Mouse (Mus musculus): ENCODE measurements around the gene Eri3. TPM values are rescaled to one million over a fixed set of nuclear protein-coding genes. Genes with fewer than 3 reads are reported as not detected.

The Eri3 gene
- polyA plus RNA-seq, 1 experiment = 97.2 TPM

DNA sequence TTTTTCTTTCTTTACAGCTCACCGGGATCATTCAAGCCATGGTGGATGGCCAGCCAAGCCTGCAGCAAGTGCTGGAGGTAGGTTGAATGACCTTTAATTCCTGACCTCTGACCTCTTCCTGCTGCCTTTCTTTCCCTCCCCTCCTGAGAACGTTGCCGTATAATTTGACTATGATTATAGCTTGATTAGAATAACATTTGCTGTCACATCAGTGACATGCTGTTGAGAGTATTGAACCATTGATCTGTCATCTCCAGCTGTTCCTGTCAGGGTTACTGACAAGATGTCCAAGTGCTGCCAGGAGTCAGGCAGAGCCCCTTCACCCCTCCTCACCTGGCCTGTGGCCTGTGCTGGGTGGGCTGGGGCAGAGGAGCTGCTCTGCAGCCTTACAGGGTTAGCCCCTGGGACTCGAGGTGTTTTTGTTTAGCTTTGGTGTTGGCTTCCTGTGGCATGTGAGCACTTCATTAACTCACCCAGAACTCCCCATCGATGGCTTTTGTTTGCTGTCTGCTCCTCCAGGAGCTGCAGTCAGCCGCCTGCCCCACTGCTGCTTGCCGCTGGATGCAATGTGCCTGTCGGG, 39.0 kb downstream of the Eri3 start:
- no peak overlapping the region for H3ac ChIP-seq (ENCODE audit: control insufficient read depth, insufficient read length)
- H3K79me2 ChIP-seq (ENCODE audit: control insufficient read depth, insufficient read depth) = no peaks in the 10 kb centered on the region
- TF ChIP-seq POLR2A (IDR thresholded peaks at IDR 0.05; ENCODE audit: insufficient read length, low read depth) (no peak), MYOG (IDR thresholded peaks at IDR 0.05; ENCODE audit: control insufficient read depth in 1 of 3, insufficient read depth in 1 of 3, insufficient read length in 2 of 3, low read depth in 2 of 3) (no peak), TCF12 (IDR thresholded peaks at IDR 0.05; ENCODE audit: insufficient read depth, poor library complexity, severe bottlenecking) (no peak), MAX (IDR thresholded peaks at IDR 0.05; ENCODE audit: low read depth) (no peak), CEBPB (IDR thresholded peaks at IDR 0.05; ENCODE audit: insufficient read depth, poor library complexity, severe bottlenecking) (no peak), E2F4 (IDR thresholded peaks at IDR 0.05; ENCODE audit: insufficient read depth) (no peak), SRF (IDR thresholded peaks at IDR 0.05; ENCODE audit: control insufficient read depth, insufficient read length, low read depth) (no peak), USF1 (IDR thresholded peaks at IDR 0.05; ENCODE audit: low read depth) (no peak), TCF3 (IDR thresholded peaks at IDR 0.05; ENCODE audit: insufficient read length, low read depth) (no peak), REST (IDR thresholded peaks at IDR 0.05; ENCODE audit: insufficient read depth, insufficient read length) (no peak), MYOD1 (IDR thresholded peaks at IDR 0.05; ENCODE audit: control insufficient read depth in 1 of 3, insufficient read length in 2 of 3, low read depth in 2 of 3) (no peak), POLR2AphosphoS2 (IDR thresholded peaks at IDR 0.05; ENCODE audit: insufficient read length, low read depth) (no peak)
- H3K27me3 ChIP-seq (ENCODE audit: control insufficient read depth, insufficient read depth, insufficient read length) = no peaks in the 10 kb centered on the region
- H3K4me3 ChIP-seq = no peak overlapping the region
- peaks cover 31% of the 10 kb centered on the region for H3K36me3 ChIP-seq (ENCODE audit: control insufficient read depth, insufficient read depth)
- H3K4me2 ChIP-seq (ENCODE audit: low read depth) = no peak overlapping the region

DNA sequence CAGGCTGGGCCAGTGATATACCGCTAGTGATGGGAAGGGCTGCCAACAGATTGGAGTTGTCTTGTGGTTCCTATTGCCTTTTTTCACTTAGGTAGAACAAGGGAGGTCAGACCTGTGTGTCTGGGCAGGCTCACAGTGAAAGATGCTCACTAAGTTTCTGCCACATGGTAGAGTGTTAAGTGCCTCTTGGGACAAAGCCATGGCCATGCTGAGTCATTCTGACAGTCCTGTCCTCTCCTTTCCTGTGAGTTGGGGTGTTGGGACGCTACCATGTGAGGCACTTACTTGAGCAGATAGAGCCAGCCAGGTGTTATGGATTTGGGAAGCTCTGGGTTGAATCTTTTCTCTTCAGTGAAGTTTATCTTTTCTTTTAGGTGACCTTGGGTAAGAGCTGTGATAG, 40.6 kb downstream of the Eri3 start:
- TF ChIP-seq POLR2AphosphoS2 (IDR thresholded peaks at IDR 0.05; ENCODE audit: insufficient read length, low read depth) (no peak), REST (IDR thresholded peaks at IDR 0.05; ENCODE audit: insufficient read depth, insufficient read length) (no peak), SRF (IDR thresholded peaks at IDR 0.05; ENCODE audit: control insufficient read depth, insufficient read length, low read depth) (no peak), CEBPB (IDR thresholded peaks at IDR 0.05; ENCODE audit: insufficient read depth, poor library complexity, severe bottlenecking) (no peak)
- Histone ChIP-seq H3K36me3 (ENCODE audit: control insufficient read depth, insufficient read depth) (peaks cover 25% of the 10 kb centered on the region), H3K4me2 (ENCODE audit: low read depth) (no peak overlapping the region), H3K27me3 (ENCODE audit: control insufficient read depth, insufficient read depth, insufficient read length) (no peaks in the 10 kb centered on the region), H3K4me3 (no peak overlapping the region), H3K79me2 (ENCODE audit: control insufficient read depth, insufficient read depth) (no peaks in the 10 kb centered on the region), H3ac (ENCODE audit: control insufficient read depth, insufficient read length) (no peak overlapping the region)

DNA sequence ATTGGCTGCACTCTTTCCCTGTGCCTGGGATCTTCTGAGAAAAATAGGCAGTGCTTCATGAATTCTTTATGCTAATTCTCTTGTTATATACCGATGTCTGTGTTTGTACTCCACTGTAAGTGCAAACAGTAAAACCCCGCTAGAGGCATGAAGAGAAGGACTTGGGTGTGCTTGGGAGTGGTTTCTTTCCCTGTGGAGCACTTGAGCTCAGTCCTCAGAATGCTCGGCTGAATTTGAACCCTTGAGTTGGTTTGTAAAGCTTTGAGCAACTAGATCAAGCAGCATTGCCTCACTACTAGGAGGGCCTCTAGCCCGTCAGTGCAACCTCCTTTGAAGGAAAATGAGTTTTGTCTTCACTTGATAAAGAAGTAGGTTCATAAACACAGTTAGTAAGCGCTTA, 42.0 kb downstream of the Eri3 start:
- Histone ChIP-seq H3K27me3 (ENCODE audit: control insufficient read depth, insufficient read depth, insufficient read length) (no peaks in the 10 kb centered on the region), H3ac (ENCODE audit: control insufficient read depth, insufficient read length) (no peak overlapping the region), H3K79me2 (ENCODE audit: control insufficient read depth, insufficient read depth) (no peaks in the 10 kb centered on the region), H3K4me2 (ENCODE audit: low read depth) (no peak overlapping the region), H3K4me3 (no peak overlapping the region), H3K36me3 (ENCODE audit: control insufficient read depth, insufficient read depth) (peaks cover 25% of the 10 kb centered on the region)
- TF ChIP-seq USF1 (IDR thresholded peaks at IDR 0.05; ENCODE audit: low read depth) (no peak), POLR2AphosphoS2 (IDR thresholded peaks at IDR 0.05; ENCODE audit: insufficient read length, low read depth) (no peak), POLR2A (IDR thresholded peaks at IDR 0.05; ENCODE audit: insufficient read length, low read depth) (no peak), MAX (IDR thresholded peaks at IDR 0.05; ENCODE audit: low read depth) (no peak), SRF (IDR thresholded peaks at IDR 0.05; ENCODE audit: control insufficient read depth, insufficient read length, low read depth) (no peak), E2F4 (IDR thresholded peaks at IDR 0.05; ENCODE audit: insufficient read depth) (no peak), MYOG (IDR thresholded peaks at IDR 0.05; ENCODE audit: control insufficient read depth in 1 of 3, insufficient read depth in 1 of 3, insufficient read length in 2 of 3, low read depth in 2 of 3) (no peak), REST (IDR thresholded peaks at IDR 0.05; ENCODE audit: insufficient read depth, insufficient read length) (no peak), TCF3 (IDR thresholded peaks at IDR 0.05; ENCODE audit: insufficient read length, low read depth) (no peak)

DNA sequence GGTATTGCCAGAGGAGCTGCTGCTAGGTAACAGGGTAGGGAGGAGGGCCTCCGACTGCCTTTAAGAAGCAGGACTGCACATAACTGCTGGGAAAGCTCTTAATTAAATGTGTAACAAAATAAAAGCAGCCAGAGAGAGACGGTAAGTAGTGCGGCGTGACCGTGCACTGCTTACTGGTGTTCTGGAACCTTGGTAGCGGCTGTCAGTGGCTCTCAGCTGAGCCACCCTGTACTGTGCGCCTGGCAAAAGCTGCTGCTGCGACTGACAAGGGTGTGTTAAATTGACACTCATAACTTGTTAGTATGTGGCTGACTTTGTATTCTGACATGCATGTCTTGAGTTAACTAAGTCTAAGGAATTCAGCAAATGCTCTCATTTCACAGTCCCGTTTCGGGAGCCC, 45.1 kb downstream of the Eri3 start:
- Histone ChIP-seq H3K36me3 (ENCODE audit: control insufficient read depth, insufficient read depth) (peaks cover 23% of the 10 kb centered on the region), H3K79me2 (ENCODE audit: control insufficient read depth, insufficient read depth) (no peaks in the 10 kb centered on the region), H3ac (ENCODE audit: control insufficient read depth, insufficient read length) (no peak overlapping the region), H3K4me2 (ENCODE audit: low read depth) (no peak overlapping the region), H3K4me3 (no peak overlapping the region), H3K27me3 (ENCODE audit: control insufficient read depth, insufficient read depth, insufficient read length) (no peaks in the 10 kb centered on the region)
- TF ChIP-seq MAX (IDR thresholded peaks at IDR 0.05; ENCODE audit: low read depth) (no peak), TCF3 (IDR thresholded peaks at IDR 0.05; ENCODE audit: insufficient read length, low read depth) (no peak), CEBPB (IDR thresholded peaks at IDR 0.05; ENCODE audit: insufficient read depth, poor library complexity, severe bottlenecking) (no peak), REST (IDR thresholded peaks at IDR 0.05; ENCODE audit: insufficient read depth, insufficient read length) (no peak), USF1 (IDR thresholded peaks at IDR 0.05; ENCODE audit: low read depth) (no peak), E2F4 (IDR thresholded peaks at IDR 0.05; ENCODE audit: insufficient read depth) (no peak), MYOG (IDR thresholded peaks at IDR 0.05; ENCODE audit: control insufficient read depth in 1 of 3, insufficient read depth in 1 of 3, insufficient read length in 2 of 3, low read depth in 2 of 3) (no peak), SRF (IDR thresholded peaks at IDR 0.05; ENCODE audit: control insufficient read depth, insufficient read length, low read depth) (no peak), POLR2AphosphoS2 (IDR thresholded peaks at IDR 0.05; ENCODE audit: insufficient read length, low read depth) (no peak), POLR2A (IDR thresholded peaks at IDR 0.05; ENCODE audit: insufficient read length, low read depth) (no peak), TCF12 (IDR thresholded peaks at IDR 0.05; ENCODE audit: insufficient read depth, poor library complexity, severe bottlenecking) (no peak), MYOD1 (IDR thresholded peaks at IDR 0.05; ENCODE audit: control insufficient read depth in 1 of 3, insufficient read length in 2 of 3, low read depth in 2 of 3) (no peak)

DNA sequence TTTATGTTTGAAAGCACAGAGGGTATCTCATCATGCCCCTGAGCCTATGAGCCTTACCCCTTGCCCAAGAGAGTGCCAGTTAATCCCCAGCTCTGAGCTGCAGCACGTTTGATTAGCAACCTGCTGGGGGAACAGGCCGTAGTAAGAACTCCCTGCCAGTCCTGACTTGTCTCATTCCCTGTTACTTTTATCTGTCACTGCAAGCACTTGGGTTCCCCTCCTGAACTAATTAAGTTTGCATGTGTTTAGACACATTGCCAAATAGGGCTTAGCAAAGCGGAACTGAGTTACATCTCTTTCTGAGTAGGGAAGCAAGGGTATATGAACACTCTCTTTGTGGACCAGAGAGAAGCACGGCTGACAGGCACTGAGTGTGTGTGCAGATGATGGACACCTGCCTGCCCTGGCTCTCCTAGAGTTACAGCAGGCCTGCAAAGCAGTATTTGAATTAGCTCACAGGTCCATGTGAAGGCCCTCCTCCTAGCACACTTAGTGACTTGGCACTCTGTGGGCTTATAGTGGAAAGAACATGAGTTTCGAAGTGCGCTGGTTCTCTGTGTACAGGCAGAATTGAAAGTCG, 49.9 kb downstream of the Eri3 start:
- Histone ChIP-seq H3ac (ENCODE audit: control insufficient read depth, insufficient read length) (no peak overlapping the region), H3K4me2 (ENCODE audit: low read depth) (no peak overlapping the region), H3K79me2 (ENCODE audit: control insufficient read depth, insufficient read depth) (no peaks in the 10 kb centered on the region), H3K36me3 (ENCODE audit: control insufficient read depth, insufficient read depth) (peaks cover 15% of the 10 kb centered on the region), H3K4me3 (no peak overlapping the region), H3K27me3 (ENCODE audit: control insufficient read depth, insufficient read depth, insufficient read length) (no peaks in the 10 kb centered on the region)
- TF ChIP-seq TCF3 (IDR thresholded peaks at IDR 0.05; ENCODE audit: insufficient read length, low read depth) (no peak), USF1 (IDR thresholded peaks at IDR 0.05; ENCODE audit: low read depth) (no peak), MYOG (IDR thresholded peaks at IDR 0.05; ENCODE audit: control insufficient read depth in 1 of 3, insufficient read depth in 1 of 3, insufficient read length in 2 of 3, low read depth in 2 of 3) (no peak), CEBPB (IDR thresholded peaks at IDR 0.05; ENCODE audit: insufficient read depth, poor library complexity, severe bottlenecking) (no peak), SRF (IDR thresholded peaks at IDR 0.05; ENCODE audit: control insufficient read depth, insufficient read length, low read depth) (no peak), POLR2A (IDR thresholded peaks at IDR 0.05; ENCODE audit: insufficient read length, low read depth) (no peak), E2F4 (IDR thresholded peaks at IDR 0.05; ENCODE audit: insufficient read depth) (no peak)

All from myocyte (in vitro differentiated cells).